Mouse (Mus musculus) myocyte (in vitro differentiated cells): ENCODE measurements at regions not wholly inside any gene's neighbourhood (a gene's known extent, or its start where the extent isn't known, plus 50 kb on each side); places are given as distances from the start of the nearest gene placed in this dataset.
"Not testable (repeated sequence)": the region's sequence is repeated elsewhere in the genome, so short reads cannot be mapped to it uniquely, and the experiment has no call there.

Experiments
- E2F4 ChIP-seq: IDR thresholded peaks from one replicate; pipeline ENCODE4 v1.6.1; 2011; ENCODE audit warnings: mild to moderate bottlenecking, control low read depth, moderate library complexity; ENCODE audit not compliant: insufficient read depth
- MAX ChIP-seq: IDR thresholded peaks from one replicate; pipeline ENCODE4 v1.6.1; 2011; ENCODE audit warnings: low read depth, mild to moderate bottlenecking, control low read depth
- MYOD1 ChIP-seq, 3 experiments: IDR thresholded peaks; one replicate each; pipeline ENCODE4 v1.6.1; 2011; ENCODE audit warnings: control low read depth in 2 of 3, low read depth in 2 of 3, mild to moderate bottlenecking in 2 of 3, moderate library complexity in 1 of 3; ENCODE audit not compliant: insufficient read length in 2 of 3, control insufficient read depth in 1 of 3
- MYOG ChIP-seq, 3 experiments: IDR thresholded peaks; one replicate each; pipeline ENCODE4 v1.6.1; 2011; ENCODE audit warnings: control low read depth in 2 of 3, low read depth in 2 of 3, mild to moderate bottlenecking in 2 of 3; ENCODE audit not compliant: insufficient read length in 2 of 3, control insufficient read depth in 1 of 3, insufficient read depth in 1 of 3
- POLR2A ChIP-seq: IDR thresholded peaks from one replicate; pipeline ENCODE4 v1.6.1; 2011; ENCODE audit warnings: low read depth, mild to moderate bottlenecking, control low read depth, moderate library complexity; ENCODE audit not compliant: insufficient read length
- POLR2AphosphoS2 ChIP-seq: IDR thresholded peaks from one replicate; pipeline ENCODE4 v1.6.1; 2011; ENCODE audit warnings: low read depth, control low read depth; ENCODE audit not compliant: insufficient read length
- TCF12 ChIP-seq: IDR thresholded peaks from one replicate; pipeline ENCODE4 v1.6.1; 2011; ENCODE audit warnings: mild to moderate bottlenecking, control low read depth; ENCODE audit not compliant: poor library complexity, insufficient read depth, severe bottlenecking
- TCF3 ChIP-seq: IDR thresholded peaks from one replicate; pipeline ENCODE4 v1.6.1; 2011; ENCODE audit warnings: low read depth, control low read depth; ENCODE audit not compliant: insufficient read length
- USF1 ChIP-seq: IDR thresholded peaks from one replicate; pipeline ENCODE4 v1.6.1; 2011; ENCODE audit warnings: low read depth, mild to moderate bottlenecking, control low read depth, moderate library complexity

DNA sequence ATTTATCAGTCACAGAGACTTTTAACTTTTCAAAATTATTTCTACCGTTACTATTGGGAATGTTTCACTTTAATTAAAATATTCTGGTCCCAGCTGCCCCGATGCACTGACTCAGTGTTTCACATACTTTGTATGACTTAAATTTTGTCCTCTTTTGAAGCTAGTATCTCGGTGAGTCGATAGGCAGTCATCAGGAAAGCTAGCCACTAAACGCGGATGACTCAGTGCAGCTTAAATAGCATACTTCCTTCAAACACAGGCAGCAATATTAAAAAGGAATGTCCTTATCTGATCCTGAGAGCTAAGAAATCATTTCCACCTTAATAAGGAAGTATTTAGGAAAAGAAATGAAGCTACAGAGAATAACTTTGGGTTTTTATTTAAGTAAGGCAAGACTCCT is 63.2 kb upstream of the Nudt12 start:
- not testable (repeated sequence) for TF ChIP-seq POLR2A; POLR2AphosphoS2; E2F4; TCF12; MYOG (IDR thresholded peaks at IDR 0.05; ENCODE audit: control insufficient read depth in 1 of 3, insufficient read depth in 1 of 3, insufficient read length in 2 of 3, low read depth in 2 of 3); MAX; USF1; MYOD1 (IDR thresholded peaks at IDR 0.05; ENCODE audit: control insufficient read depth in 1 of 3, insufficient read length in 2 of 3, low read depth in 2 of 3); TCF3
